Mouse (Mus musculus): ENCODE data around the gene She. TPM values are rescaled to one million over a fixed set of nuclear protein-coding genes. Genes with fewer than 3 reads are reported as not detected.

Gene She
- polyA plus RNA-seq, 1 experiment from 2014 or later, result 11.2 TPM

GRCm38 (mm10) chr3:89898870-89899510 lies 67.8 kb downstream of the She start:
- peak; percentile 71 for ATAC-seq
- Histone ChIP-seq H3K9me3 (ENCODE audit: low read length) (no peaks in the 10 kb centered on the region), H3K4me1 (ENCODE audit: insufficient read depth, low read depth, low read length) (peaks cover 10% of the 10 kb centered on the region), H3K4me3 (ENCODE audit: low read depth, low read length) (no peak overlapping the region), H3K9ac (replicated peaks; ENCODE audit: low read depth) (0 out of 2 replicates have a peak overlapping the region, but pooled peaks have one; percentile 23), H3K4me2 (replicated peaks; ENCODE audit: low read depth, low read length) (no peak overlapping the region), H3K36me3 (ENCODE audit: insufficient read depth, low read length) (no peaks in the 10 kb centered on the region), H3K27me3 (replicated peaks; ENCODE audit: insufficient read depth, low read length) (no peaks in the 10 kb centered on the region), H3K27ac (ENCODE audit: low read length) (peak overlapping the region; percentile 80)
- 58% methylated on average over 5 of the region's 5 CpGs for WGBS
- DNase-seq (ENCODE audit: low spot score), result peak; percentile 93
- TF ChIP-seq EP300 (IDR thresholded peaks at IDR 0.05) (peak; percentile 38; the same call in 1 of the 2 replicates), CTCF (IDR thresholded peaks at IDR 0.05) (no peak)

- Histone ChIP-seq H3K27ac (ENCODE audit: low read length) (peak overlapping the region; percentile 80), H3K4me3 (ENCODE audit: low read depth, low read length) (no peak overlapping the region), H3K27me3 (replicated peaks; ENCODE audit: insufficient read depth, low read length) (no peaks in the 10 kb centered on the region), H3K9ac (replicated peaks; ENCODE audit: low read depth) (no peak overlapping the region), H3K4me2 (replicated peaks; ENCODE audit: low read depth, low read length) (no peak overlapping the region), H3K4me1 (ENCODE audit: insufficient read depth, low read depth, low read length) (peaks cover 10% of the 10 kb centered on the region), H3K36me3 (ENCODE audit: insufficient read depth, low read length) (no peaks in the 10 kb centered on the region), H3K9me3 (ENCODE audit: low read length) (no peaks in the 10 kb centered on the region)
- TF ChIP-seq CTCF (IDR thresholded peaks at IDR 0.05) (no peak), EP300 (IDR thresholded peaks at IDR 0.05) (no peak)
- ATAC-seq (no peak), DNase-seq (ENCODE audit: low spot score) (no peak)
- WGBS, result 53% methylated on average over 8 of the region's 8 CpGs
Observed at GRCm38 (mm10) chr3:89899511-89899908, 68.3 kb downstream of the She start.

DNA sequence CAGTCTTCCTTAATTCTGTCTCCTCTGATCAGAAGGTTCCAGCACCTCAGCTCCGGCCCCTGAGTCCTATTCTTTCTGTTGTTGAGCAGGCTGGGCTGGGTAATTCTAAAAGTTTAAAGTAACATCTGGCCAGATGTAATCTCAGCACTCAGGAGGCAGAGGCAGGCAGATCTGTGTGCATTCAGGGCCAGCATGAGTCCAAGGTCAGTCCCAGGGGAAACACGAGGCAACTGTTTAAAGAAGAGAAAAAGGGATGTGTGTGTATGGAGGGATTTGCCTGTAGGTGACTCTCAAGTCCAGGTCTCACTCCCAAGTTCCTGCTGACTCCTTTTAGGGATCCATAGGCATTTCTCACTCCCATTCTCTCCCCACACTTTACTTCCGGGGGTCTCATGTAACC lies 76.7 kb downstream of the She start:
- no peak overlapping the region for H3K9ac ChIP-seq (replicated peaks; ENCODE audit: low read depth)
- TF ChIP-seq EP300 (IDR thresholded peaks at IDR 0.05), result no peak
- no peak for TF ChIP-seq CTCF (IDR thresholded peaks at IDR 0.05)
- no peaks in the 10 kb centered on the region for H3K27me3 ChIP-seq (replicated peaks; ENCODE audit: insufficient read depth, low read length)
- H3K4me2 ChIP-seq (replicated peaks; ENCODE audit: low read depth, low read length), result no peak overlapping the region
- no peak overlapping the region for H3K4me3 ChIP-seq (ENCODE audit: low read depth, low read length)
- no peaks in the 10 kb centered on the region for H3K9me3 ChIP-seq (ENCODE audit: low read length)
- WGBS, result 78% methylated on average over 3 of the region's 3 CpGs
- no peak for DNase-seq (ENCODE audit: low spot score)
- H3K27ac ChIP-seq (ENCODE audit: low read length), result no peak overlapping the region
- H3K36me3 ChIP-seq (ENCODE audit: insufficient read depth, low read length), result no peaks in the 10 kb centered on the region
- H3K4me1 ChIP-seq (ENCODE audit: insufficient read depth, low read depth, low read length), result peaks cover 11% of the 10 kb centered on the region; the same call in 1 of the 2 replicates
- ATAC-seq, result no peak

Other genes with a start within 250 kb of the She start
- 7.5 and 7.9 TPM in 2 replicates for gene Adar, start 116.3 kb upstream of the She start, polyA plus RNA-seq (2015; fragmentation: Nextera tagmentation; extraction: Ambion mirVana)
- 0.17 and 0.27 TPM in 2 replicates for gene Chrnb2, start 66.7 kb upstream of the She start, polyA plus RNA-seq (2015; fragmentation: Nextera tagmentation; extraction: Ambion mirVana)
- 12.4 and 13.4 TPM in 2 replicates for gene Ube2q1, start 57.8 kb upstream of the She start, polyA plus RNA-seq (2015; fragmentation: Nextera tagmentation; extraction: Ambion mirVana)
- gene Il6ra, start 81.8 kb downstream of the She start, polyA plus RNA-seq (2015; fragmentation: Nextera tagmentation; extraction: Ambion mirVana), result 15.7 and 17.9 TPM in 2 replicates
- 7.1 and 7.4 TPM in 2 replicates for gene Atp8b2, start 132.1 kb downstream of the She start, polyA plus RNA-seq (2015; fragmentation: Nextera tagmentation; extraction: Ambion mirVana)
- 80.5 and 93.6 TPM in 2 replicates for gene Hax1, start 167.4 kb downstream of the She start, polyA plus RNA-seq (2015; fragmentation: Nextera tagmentation; extraction: Ambion mirVana)
- gene 4933434E20Rik, start 220.3 kb downstream of the She start, polyA plus RNA-seq (2015; fragmentation: Nextera tagmentation; extraction: Ambion mirVana), result 144 and 146 TPM in 2 replicates
- gene Ubap2l, start 221.3 kb downstream of the She start, polyA plus RNA-seq (2015; fragmentation: Nextera tagmentation; extraction: Ambion mirVana), result 101 and 118 TPM in 2 replicates
- gene Tpm3, start 241.3 kb downstream of the She start, polyA plus RNA-seq (2015; fragmentation: Nextera tagmentation; extraction: Ambion mirVana), result 506 and 509 TPM in 2 replicates